Mouse (Mus musculus) CD8-positive naive resting alpha-beta T cell, adult 2 months (primary cell): ENCODE data around the gene Tusc2.

ENCODE experiments used
- DNase-seq, 2 experiments: peaks; one replicate each; pipeline ENCODE4 v3.0.0; 2022; ENCODE audit warnings: low read depth in 2 of 2, low spot score in 2 of 2

Tusc2 gene

GRCm38 (mm10) chr9:107608741-107609432 is 45.8 kb downstream of the Tusc2 start, which contains the start of gene Sema3b:
TSS of gene Sema3b (minus strand) at chr9:107609229.
- DNase-seq, result no peak

DNA sequence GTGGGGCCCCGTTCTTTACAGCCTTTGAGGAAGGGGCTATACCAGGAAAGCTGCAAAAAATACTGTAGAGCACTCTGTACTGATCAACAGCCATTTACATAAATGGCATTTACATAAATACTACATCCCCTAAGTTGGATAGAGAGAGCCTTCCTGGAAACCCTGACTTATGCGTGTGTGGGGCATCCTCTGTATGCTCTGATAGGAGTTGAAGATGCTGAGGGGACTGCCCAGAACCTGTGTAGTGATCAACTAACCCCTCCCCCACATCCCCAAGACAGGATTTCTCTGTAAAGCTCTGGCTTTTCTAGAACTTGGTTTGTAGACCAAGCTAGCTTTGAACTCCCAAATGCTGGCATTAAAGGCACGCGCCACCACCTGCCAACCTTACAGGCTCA is 46.4 kb downstream of the Tusc2 start:
- no peak for DNase-seq

GRCm38 (mm10) chr9:107611456-107612190 is 48.6 kb downstream of the Tusc2 start:
- no peak for DNase-seq

- DNase-seq, result peak; percentile 95 to 96
Observed at GRCm38 (mm10) chr9:107612191-107612944, 49.3 kb downstream of the Tusc2 start.

DNA sequence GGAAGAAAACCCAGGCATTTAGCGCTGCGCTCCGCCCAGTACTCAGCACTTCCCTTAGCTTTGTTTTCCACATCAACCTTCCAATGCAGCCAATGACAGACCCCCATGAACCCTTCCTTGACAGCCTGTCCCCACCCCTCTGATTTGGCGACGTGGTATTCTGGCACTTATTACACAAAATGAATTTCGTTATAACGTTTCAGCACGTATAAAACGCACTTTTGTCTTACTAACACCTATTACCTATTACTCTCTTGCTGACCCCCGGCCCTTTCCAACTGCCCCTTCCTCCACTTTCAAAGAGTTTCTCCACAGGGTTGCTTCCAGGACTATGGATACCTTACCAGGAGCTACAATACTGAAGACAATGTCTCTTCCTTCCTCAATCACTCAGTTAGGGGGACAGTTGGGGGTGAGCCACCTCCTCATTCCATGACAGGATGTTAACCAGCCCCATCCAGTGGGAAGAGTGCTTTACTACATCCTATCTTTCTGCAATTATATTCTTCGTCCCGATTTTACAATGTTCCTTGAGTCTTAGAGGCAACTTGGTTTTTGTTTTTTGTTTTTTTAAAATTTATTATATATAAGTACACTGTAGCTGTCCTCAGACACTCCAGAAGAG is 50.0 kb downstream of the Tusc2 start:
- no peak for DNase-seq

- no peak for DNase-seq
Observed at GRCm38 (mm10) chr9:107615035-107615434, 52.0 kb downstream of the Tusc2 start.
